Mouse (Mus musculus) heart, adult 2 months (tissue): ENCODE measurements around the gene Adamts7.

ENCODE experiments used
- CTCF ChIP-seq: fragments of 200-600 bp; IDR thresholded peaks from 2 replicates; pipeline ENCODE4 v1.8.1; 2022; ENCODE audit warnings: antibody characterized with exemption, mild to moderate bottlenecking, moderate library complexity
- EP300 ChIP-seq: fragments of 200-500 bp; IDR thresholded peaks from 2 replicates; pipeline ENCODE4 v1.6.1; 2011; ENCODE audit warnings: low read depth, low read length, control low read depth; ENCODE audit not compliant: insufficient read depth
- POLR2A ChIP-seq: fragments of 200-500 bp; IDR thresholded peaks from 2 replicates; pipeline ENCODE4 v1.6.1; 2011; ENCODE audit warnings: mild to moderate bottlenecking, low read depth, low read length, control low read depth; ENCODE audit not compliant: insufficient read depth

GRCm38 (mm10) chr9:90125416-90126099 is 37.3 kb upstream of the Adamts7 start:
- no peak for TF ChIP-seq POLR2A
- TF ChIP-seq CTCF, result no peak
- no peak for TF ChIP-seq EP300
